Mouse (Mus musculus) heart, postnatal 14 days (tissue): ENCODE measurements at regions not wholly inside any gene's neighbourhood (a gene's known extent, or its start where the extent isn't known, plus 50 kb on each side); places are given as distances from the start of the nearest gene placed in this dataset.

Source experiments
- DNase-seq, 2 experiments: peaks; one replicate each; pipeline ENCODE4 v3.0.0; 2021 to 2022
- intact Hi-C: fragments of 180-260 bp; cut with DNase I; formaldehyde crosslinking; loops from one replicate; pipeline ENCODE4 v1.15.1; 2025

DNA sequence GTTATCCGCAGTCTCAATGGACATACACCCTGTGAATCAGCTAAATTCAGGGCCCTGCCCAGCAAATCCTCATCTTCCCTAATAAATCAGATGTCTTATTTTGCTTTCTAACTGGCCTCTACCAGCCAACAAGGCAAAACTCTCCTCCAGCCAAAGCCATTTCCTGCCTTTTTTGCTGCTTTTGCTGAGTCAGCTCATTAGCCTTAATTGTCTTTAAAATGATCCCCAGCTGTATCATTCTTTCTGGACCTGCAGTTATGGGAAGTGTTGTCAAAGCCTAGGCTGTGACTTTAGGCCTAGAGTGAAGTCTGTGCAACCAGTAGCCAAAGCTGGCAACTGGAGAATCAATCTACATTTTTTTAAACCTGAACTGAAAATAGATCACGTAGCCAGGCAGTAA, 81.4 kb downstream of the Mtpn start:
- no peak for DNase-seq
- intact Hi-C loops: no loop called here

DNA sequence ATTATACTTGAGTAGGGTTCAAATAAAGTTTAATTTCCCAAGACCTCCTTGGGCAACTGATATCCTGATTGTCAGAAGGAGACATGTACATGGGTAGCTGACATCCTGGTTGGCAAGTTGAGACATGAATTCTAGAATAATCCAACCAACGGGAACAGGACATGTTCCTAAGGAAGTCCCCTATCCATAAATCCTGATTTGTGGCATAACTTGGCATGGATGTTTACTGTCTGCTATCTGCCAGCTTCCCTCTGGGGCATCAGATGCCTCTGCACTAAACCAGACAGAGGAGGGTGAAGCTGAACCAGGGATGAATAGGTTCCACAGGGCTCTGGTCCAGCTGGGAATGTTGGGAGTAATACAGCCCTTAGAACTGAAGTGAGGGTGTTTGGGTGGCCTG, 94.7 kb downstream of the Mtpn start:
- intact Hi-C loops: no loop called here
- no peak for DNase-seq

DNA sequence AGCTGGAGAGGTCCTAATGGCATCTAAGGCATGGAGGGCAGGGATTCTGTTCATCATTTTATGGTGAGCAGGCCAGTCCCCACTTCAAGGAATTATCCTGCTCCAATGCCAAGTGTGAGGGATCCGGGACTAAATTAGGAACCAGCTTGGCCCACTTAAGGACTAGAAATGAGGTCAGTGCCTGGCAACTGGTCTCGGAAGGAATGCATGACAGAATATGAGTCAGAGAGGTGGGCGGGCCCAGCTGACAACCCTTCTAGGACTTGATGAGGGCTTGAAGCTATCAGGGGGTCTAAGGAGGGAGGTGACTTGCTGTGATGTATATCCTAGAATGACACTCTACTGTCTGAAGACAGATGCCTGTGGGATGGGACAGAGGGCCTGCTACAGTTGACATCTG, 100.4 kb upstream of the Fam180a start:
- DNase-seq: peak; percentile 23 to 65
- intact Hi-C loops: no loop called here

DNA sequence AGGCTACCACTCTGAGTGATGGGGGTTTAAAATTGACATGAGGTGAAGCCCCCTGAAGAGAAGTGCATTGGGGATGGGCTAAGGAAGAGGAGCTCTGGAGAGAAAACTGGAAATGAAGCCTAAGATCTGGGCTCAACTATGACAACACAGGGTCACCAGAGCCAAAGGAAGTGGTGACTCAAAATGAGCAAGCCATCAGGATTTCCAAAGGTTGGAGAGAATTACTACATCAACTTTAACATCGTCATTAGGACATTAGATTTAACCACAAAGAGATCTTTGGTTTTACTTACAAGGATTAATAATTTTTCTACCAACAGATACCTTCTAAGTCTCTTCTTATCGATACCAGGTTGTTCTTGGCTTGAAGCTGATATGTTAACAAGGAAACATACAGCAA, 98.6 kb upstream of the Fam180a start:
- intact Hi-C loops: no loop called here
- no peak for DNase-seq

DNA sequence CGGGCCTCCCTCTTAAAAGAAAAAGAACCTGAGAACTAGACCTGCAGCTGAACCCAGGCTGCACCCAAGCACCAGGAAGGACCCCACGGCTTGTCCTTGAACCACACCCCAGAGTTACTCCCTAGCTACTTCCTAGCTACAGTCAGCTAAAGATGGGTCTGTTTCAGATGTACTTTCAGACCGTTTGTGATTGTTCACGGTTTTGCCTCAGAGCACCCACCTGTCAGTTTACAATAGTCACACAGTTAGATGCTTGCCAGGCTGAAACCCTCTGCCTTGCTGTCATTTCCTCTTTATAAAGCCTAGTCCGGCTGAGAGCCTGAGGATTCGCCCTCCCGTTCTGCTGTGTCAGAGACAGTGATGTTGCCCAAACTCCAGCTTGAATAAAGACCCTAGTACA, 95.0 kb upstream of the Fam180a start:
- no peak for DNase-seq
- intact Hi-C loops: no loop called here

DNA sequence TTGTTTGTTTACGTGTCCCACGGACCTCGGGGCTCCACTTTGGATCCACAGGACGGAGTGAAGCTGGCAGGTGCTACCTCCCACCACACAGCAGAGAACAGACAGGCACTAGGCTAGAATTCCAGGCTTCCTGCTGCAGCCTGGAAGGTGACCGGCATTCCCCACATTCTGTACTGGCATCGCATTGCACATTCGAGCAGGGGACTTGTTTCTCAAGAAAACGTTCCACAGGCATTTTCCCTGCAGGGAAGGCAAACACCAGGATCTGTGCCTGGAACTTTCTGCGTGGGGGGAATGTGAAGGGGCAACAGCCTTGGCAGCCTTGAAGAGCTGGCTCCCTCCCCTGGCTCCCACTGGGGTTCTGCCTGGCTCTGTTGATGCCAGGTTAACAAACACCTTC, 79.1 kb upstream of the Fam180a start:
- intact Hi-C loops: no loop called here
- no peak for DNase-seq

DNA sequence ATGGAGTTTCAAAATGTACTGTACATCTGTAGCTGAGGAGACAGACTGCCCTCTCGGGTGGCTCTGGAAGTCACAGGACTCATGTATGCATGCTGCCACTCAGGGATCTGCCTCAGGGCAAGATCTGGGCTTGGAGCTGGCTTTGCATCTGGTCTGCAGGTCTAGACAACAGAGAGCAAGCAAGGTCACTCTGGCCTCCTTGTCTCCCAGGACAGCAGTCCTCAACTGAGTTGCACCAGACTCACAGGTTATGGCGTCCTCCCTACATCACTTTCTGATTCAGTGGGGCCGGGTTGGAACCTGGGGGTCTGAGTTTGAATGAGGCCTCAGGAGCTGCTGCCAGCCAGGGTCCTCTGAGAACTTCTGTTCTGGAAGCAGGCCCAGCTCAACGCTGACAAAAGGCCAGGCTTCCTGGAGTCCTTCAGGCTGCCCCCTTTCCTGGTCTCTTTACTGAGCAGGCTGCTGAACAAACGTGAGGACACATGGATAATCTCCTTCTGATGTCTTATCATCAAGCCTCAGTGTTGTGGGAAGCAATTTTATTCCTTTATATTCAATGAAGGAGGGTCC, 77.5 kb upstream of the Fam180a start:
- DNase-seq: peak in 1 of 2 experiments; percentile 14
- intact Hi-C loops: no loop called here

DNA sequence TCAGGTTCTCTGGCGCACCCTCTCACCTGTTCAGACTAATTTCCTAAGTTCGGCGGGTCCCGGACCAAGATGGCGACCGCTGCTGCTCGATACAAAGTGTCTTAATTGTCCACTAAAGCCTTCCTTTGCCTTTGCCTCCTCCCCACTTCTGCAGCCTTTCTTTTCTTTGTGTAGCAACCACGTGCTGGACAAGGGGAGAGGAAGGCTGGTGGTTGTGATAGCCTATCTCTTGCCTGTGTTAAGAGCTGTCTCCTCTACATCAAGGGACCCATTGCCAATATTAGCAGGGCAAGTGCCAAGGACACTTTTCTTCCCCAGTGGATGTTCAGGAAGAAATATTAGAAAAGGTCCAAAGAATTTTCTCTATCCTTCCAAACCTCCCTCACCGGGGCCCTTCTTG, 69.8 kb upstream of the Fam180a start:
- intact Hi-C loops: no loop called here
- DNase-seq: no peak

DNA sequence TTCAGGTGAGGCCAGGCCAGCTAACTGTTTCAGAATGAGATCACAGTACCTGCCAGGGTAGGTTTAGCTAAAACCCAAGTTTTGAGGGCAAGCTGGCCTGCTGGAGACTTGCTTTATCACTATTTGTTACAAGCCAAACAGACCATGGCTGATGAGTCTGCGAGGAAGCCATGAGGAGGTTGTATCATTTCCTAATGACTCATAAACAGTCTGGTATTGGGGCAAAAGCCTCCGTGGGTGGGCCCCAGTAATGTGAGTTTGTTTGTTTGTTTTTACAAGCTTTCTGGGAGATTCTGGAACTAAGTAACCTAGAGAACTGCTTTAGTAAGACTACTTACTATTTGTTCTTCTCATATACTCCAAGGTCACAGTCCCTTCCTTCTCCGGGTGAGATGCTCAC, 62.9 kb upstream of the Fam180a start:
- no peak for DNase-seq
- intact Hi-C loops: loop anchor here (10.0 kb wide), 4 partner anchors 176 to 1656 kb away; no protein-coding TSS in a partner anchor

DNA sequence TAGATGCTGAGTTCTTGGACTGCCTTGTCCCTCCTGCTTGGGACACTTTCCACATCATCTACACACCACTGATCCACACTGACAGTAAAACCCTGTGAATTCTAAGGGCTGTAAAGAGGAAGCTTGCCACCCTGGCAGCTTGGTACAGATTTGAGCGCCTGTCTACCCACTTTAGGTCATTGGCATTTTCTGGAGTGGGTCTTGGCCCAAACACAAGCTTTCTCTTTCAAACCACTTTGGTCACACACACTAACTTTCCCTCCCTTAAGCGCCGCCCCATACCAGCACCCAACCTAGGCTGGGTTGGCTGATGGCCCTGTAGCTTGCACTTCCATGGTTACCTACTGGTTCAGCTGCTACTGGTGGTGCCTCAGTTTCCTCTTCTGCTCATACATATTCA, 55.6 kb upstream of the Fam180a start:
- no peak for DNase-seq
- intact Hi-C loops: loop anchor here (10.0 kb wide), 4 partner anchors 183 to 1663 kb away; no protein-coding TSS in a partner anchor

DNA sequence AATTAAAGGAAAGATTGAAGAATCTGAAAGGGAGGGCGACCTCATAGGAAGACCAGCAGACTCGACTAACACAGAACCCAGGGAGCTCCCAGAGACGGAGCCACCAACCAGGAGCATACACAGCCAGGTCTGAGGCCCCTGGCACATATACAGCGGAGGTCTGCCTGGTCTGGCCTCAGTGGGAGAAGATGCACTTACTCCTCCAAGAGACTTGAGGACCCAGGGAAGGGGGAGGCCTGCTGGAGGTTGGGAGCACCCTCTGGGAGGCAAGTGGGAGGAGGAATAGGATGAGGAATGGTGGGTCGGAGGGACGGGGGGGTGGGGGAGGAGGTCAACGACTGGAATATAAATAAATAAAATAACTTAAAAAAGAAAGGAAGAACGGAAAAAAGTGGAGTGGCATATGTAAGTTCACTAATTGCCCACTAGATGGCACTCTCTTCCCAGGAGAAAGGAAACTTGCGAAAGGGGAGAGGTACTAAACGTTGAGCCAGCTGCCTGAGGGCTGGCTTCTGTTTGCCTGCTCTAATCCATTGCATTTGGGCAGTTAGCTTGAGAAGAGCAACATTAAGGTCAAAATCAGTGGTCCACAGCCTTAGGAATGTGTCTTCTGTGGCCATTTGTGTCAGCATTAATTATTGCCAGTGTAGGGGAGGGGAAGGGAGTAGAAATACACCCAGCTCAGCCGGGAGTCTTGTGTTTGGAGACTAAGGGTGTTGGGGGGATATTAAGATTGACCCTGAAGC, 55.0 kb upstream of the Fam180a start:
- intact Hi-C loops: loop anchor here (1.0 to 10.0 kb wide), 5 partner anchors 129 to 1664 kb away; no protein-coding TSS in a partner anchor
- DNase-seq: peak; percentile 23 to 42

DNA sequence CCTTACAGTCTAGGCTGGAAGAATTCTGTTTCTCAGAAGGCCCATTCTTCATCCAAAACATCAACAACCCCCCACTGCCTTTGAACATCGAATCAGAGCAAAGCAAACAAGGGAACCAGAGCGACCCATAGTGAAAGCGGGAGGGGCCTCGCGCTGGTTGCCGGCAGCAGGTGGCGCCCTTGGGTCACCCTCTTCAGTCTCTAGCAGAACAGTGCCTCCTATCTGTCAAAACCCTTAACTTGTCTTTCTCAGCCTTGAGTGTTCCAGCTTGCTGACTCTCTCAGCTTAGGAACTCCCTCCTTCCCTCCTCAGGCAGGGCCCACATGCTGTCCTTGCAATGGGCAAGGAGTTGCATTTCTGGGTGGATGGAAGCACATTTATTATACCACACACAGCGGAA, 53.9 kb upstream of the Fam180a start:
- intact Hi-C loops: loop anchor here (1.0 to 10.0 kb wide), 5 partner anchors 128 to 1665 kb away; no protein-coding TSS in a partner anchor
- DNase-seq: peak; percentile 84 to 87

DNA sequence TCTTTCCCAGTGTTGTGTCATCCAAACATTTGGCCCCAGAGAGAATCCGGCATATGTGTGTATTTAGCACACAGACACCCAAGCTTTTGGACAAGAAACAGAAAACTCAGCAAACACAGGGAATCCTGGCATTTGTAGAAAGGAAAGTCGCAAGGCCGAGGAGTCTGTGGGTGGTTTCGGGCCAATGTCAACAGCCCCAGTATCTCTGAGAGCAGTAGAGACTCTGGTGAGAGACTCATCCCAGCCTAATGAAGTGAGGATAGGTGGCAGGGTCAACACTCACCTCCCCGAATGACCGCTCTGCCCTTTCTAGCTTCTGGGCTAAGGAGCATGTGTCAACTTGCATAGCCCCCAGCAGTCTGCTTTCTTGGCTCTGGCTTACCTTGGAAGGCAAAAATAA, 52.9 kb upstream of the Fam180a start:
- DNase-seq: no peak
- intact Hi-C loops: no loop called here

DNA sequence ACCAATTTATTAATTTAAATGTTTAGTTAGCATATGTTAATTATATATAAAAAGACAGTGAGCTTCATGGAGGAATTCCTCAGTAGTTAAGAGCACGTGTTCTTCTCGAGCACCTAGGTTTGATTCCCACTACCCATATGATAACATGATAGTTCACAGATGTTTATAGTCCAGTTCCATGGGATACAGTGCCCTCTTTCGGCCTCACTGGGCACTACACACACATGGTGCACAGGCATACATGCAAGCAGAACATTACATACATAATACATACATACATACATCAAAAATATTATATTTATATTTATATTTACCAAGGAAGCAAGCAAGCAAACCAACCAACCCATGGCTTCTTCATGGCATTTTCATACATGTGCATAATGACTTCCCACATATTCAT, 51.6 kb upstream of the Fam180a start:
- no peak for DNase-seq
- intact Hi-C loops: no loop called here

DNA sequence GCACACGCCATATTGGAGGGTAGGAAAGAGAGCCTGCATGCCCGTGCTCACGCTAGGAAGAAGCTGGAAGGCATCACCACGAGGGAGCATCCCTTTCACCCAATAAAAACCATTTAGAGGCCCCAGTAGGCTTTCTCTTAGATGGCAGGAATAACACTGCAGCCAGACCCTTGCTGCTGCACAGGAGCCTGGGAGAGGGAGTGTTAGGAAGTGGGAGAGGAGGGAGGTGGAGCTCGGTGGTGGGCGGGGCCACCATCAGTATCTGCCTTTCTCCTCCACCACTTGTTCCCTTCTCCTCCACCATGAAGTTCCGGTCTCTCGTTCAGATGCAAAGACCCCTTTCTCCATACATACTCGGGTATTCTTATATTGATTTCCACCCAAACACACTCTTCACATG, 50.6 kb upstream of the Fam180a start:
- no peak for DNase-seq
- intact Hi-C loops: no loop called here
